Mouse (Mus musculus) inflammation-experienced regulatory T-cells, adult 6 months (primary cell): ENCODE data around the gene Cenpf. TPM values are rescaled to one million over a fixed set of nuclear protein-coding genes. Genes with fewer than 3 reads are reported as not detected.

Experiments used
- ATAC-seq: one replicate; pipeline ENCODE4 v1.8.0; 2017
- polyA plus RNA-seq, 3 experiments: library from polyadenylated mRNA; unstranded; fragments of 100-300 nt; shearing (Covaris generic); gene quantifications; one replicate each; pipeline ENCODE4 v1.2.1; 2017

The Cenpf gene
- polyA plus RNA-seq, result 10 to 100 TPM in 1 of 3 experiments, 1 to 10 TPM in 2; 3.6 to 44.7 (median 3.8) TPM

- peak; percentile 100 for ATAC-seq
These were observed at the start of gene Cenpf for GRCm38 (mm10) chr1:189687654-189688387. Cenpf (minus strand) TSS chr1:189688086.

GRCm38 (mm10) chr1:189732156-189732555 lies 44.3 kb upstream of the Cenpf start:
- ATAC-seq, result no peak

GRCm38 (mm10) chr1:189731697-189732096 lies 43.8 kb upstream of the Cenpf start:
- ATAC-seq, result no peak

- no peak for ATAC-seq
These were observed 41.4 kb upstream of the Cenpf start for GRCm38 (mm10) chr1:189729141-189729815.

- ATAC-seq, result no peak
These were observed 40.9 kb upstream of the Cenpf start for GRCm38 (mm10) chr1:189728784-189729115.

GRCm38 (mm10) chr1:189727884-189728783 lies 40.2 kb upstream of the Cenpf start, which contains the start of gene Ptpn14:
Ptpn14 (plus strand) TSS chr1:189728268.
- no peak for ATAC-seq

GRCm38 (mm10) chr1:189727346-189727883 lies 39.5 kb upstream of the Cenpf start:
- ATAC-seq, result no peak

- no peak for ATAC-seq
These were observed 38.2 kb upstream of the Cenpf start for GRCm38 (mm10) chr1:189726121-189726520.

- no peak for ATAC-seq
These were observed 30.7 kb upstream of the Cenpf start for GRCm38 (mm10) chr1:189718600-189718999.

GRCm38 (mm10) chr1:189717546-189717945 lies 29.7 kb upstream of the Cenpf start:
- no peak for ATAC-seq

GRCm38 (mm10) chr1:189715915-189716797 lies 28.3 kb upstream of the Cenpf start:
- no peak for ATAC-seq

- no peak for ATAC-seq
These were observed 21.1 kb upstream of the Cenpf start for GRCm38 (mm10) chr1:189709001-189709400.

- no peak for ATAC-seq
These were observed 19.5 kb upstream of the Cenpf start for GRCm38 (mm10) chr1:189707419-189707818.

- ATAC-seq, result no peak
These were observed 19.1 kb upstream of the Cenpf start for GRCm38 (mm10) chr1:189707014-189707413.

GRCm38 (mm10) chr1:189706040-189706645 lies 18.3 kb upstream of the Cenpf start:
- ATAC-seq, result no peak

GRCm38 (mm10) chr1:189703591-189703990 lies 15.7 kb upstream of the Cenpf start:
- no peak for ATAC-seq

GRCm38 (mm10) chr1:189703156-189703555 lies 15.3 kb upstream of the Cenpf start:
- ATAC-seq, result peak; percentile 61

GRCm38 (mm10) chr1:189700990-189701389 lies 13.1 kb upstream of the Cenpf start:
- ATAC-seq, result peak; percentile 70

- ATAC-seq, result no peak
These were observed 12.3 kb upstream of the Cenpf start for GRCm38 (mm10) chr1:189700186-189700585.

GRCm38 (mm10) chr1:189698416-189698815 lies 10.5 kb upstream of the Cenpf start:
- no peak for ATAC-seq

- ATAC-seq, result no peak
These were observed 7.4 kb upstream of the Cenpf start for GRCm38 (mm10) chr1:189695321-189695720.
